Mouse (Mus musculus): ENCODE measurements at regions not wholly inside any gene's neighbourhood (a gene's known extent, or its start where the extent isn't known, plus 50 kb on each side); places are given as distances from the start of the nearest gene placed in this dataset.

DNA sequence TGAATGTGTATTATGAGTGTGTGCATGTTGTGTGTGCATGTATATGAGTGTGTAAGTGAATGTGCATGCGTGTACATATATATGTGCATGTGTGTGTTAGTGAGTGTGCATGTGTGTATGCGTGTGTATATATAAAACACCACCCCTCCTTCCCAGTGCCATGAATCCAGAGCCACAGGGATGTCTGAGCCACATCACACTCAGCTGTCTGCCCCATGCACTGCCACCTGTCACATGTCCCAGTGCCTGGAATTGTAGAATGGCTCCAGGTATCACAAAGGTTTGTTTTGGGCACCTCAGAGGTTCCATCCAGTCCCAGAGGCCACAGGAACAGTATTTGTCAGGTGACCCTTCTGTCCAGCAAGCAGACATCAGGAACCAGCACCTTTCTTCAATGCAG, 75.0 kb upstream of the Tnrc6c start:
- no peak for TF ChIP-seq POLR2A (IDR thresholded peaks at IDR 0.05; ENCODE audit: borderline replicate concordance, control insufficient read depth, low read depth, low read length)
- TF ChIP-seq CTCF (IDR thresholded peaks at IDR 0.05; ENCODE audit: control insufficient read depth, insufficient read depth, low read length): no peak

Data from bone marrow, adult 2 months (tissue).